Mouse (Mus musculus) kidney, adult 18-20 months (tissue): ENCODE data around the gene Vmn2r92.
"Not testable (repeated sequence)": the region's sequence is repeated elsewhere in the genome, so short reads cannot be mapped to it uniquely, and the experiment has no call there.

Source experiments
- DNase-seq: peaks from one replicate; pipeline ENCODE4 v3.0.0; 2021

Gene Vmn2r92

DNA sequence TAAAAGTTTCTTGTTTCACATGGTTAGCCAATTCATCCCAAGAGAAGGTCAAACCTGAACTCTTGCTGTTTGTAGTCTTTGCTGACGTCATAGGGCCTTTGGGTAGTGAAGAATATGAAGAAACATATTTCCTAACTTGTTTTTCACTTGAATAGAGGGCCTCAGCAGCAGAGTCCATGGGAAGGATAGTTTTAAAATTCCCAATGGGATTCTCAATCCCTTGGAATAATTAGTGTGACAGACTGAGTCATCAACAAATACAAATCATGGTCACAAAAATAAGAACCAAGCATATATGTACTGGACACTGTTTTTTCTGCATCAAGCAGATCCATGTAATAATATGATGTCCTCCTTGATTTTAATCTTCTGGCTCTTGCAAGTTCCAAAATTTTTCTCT, at the start of gene Vmn2r92:
TSS of gene Vmn2r92 (plus strand) at position 301 of the 400 bp plus-strand sequence.
- DNase-seq, result not testable (repeated sequence)

DNA sequence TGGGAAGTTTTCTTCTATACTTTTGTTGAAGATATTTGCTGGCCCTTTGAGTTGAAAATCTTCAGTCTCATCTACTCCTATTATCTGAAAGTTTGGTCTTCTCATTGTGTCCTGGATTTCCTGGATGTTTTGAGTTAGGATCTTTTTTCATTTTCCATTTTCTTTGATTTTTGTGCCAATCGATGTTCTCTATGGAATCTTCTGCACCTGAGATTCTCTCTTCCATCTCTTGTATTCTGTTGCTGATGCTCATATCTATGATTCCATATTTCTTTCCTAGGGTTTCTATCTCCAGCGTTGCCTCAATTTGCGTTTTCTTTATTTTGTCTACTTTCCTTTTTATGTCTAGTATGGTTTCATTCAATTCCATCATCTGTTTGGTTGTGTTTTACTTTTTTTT, 49.4 kb upstream of the Vmn2r92 start:
- not testable (repeated sequence) for DNase-seq

DNA sequence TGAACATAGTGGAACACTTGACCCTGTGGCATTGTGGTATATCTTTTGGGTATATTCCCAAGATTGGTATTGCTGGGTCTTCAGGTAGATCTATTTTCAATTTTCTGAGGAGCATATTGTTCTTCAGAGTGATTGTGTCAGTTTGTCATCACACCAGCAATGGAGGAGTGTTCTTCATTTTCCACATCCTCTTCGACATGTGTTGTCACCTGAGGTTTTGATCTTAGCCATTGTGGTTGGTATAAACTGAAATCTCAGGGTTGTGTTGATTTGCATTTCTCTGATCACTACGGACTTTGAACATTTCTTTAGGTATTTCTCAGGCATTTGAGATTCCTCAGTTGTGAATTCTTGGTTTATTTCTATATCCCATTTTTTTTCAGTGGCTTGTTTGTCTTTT, 9.5 kb downstream of the Vmn2r92 start:
- DNase-seq, result not testable (repeated sequence)

DNA sequence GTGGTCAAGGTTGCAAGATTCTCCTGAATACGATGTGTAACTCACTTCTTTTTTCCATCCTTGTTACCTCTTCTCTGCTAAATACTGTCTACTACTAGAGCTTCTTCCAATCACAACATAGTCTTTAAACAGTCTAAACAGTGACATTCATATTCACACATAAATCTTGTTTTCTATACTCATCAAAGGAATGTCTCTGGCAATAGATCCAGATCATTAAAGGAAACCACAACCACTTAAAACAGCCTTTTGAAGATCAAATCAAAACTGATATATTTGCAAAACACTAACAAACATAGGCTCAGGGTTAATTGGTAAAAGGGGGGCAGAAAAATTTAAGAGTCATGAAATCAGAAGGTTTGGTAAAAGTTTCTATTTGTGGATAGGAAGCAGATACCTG, 38.0 kb downstream of the Vmn2r92 start:
- no peak for DNase-seq

DNA sequence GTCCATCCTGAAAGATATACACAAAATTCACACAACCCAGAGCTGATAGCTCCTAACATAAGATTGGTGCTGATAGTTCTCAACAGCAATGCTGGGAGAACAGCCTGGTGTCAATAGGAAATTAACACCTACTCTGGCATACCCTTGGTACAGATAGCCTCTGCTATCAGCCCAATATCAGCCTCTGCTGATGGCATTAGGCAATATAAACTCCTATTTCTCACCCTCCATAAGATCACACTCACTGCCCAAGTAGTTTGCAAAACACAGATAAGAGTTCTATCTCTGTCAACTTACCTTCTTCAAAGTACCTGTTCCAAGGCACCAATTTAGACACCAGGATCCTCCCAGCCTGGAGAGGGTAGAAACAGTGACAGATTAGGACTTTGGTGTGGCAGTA, 69.6 kb downstream of the Vmn2r92 start:
- DNase-seq, result no peak

DNA sequence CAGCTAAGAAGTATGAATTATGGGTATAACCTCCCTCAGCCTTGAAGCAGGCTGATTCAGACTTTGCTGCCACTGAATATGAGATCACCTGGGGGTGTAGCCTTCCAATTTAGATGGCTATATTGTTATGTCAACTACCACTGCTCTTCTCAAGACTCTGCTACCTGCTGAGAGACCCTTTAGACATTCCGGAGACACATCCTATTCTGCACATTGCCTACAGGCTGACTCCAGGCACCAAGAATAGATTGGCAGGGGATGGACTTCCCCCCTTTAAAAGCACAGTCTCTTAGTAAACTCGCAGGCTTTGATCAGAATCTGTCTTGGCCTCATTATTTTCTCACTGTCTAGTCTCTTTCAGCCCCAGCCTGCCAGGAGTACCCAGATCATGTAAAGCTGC, 80.3 kb downstream of the Vmn2r92 start:
- no peak for DNase-seq

DNA sequence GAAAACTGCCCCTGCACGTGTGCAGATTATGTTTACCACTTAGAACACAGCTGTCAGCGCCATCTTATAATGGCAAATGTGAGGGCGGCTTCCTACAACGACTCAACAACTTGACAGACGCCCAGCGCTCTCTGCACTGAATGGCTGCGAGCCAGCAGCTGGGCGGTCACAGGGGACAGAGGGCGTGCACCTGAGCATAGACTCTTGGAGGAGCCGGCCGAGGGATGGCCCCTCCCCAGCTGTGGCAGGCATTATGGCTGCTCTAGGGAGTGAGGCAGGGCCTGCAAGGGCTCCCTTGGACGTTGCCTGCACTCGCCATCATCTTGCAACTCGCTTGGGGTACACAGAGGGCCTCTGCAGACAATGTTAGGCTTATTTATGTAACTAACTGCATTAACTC, 85.2 kb downstream of the Vmn2r92 start:
- DNase-seq, result no peak
